Mouse (Mus musculus): ENCODE measurements around the gene Dlst. TPM values are rescaled to one million over a fixed set of nuclear protein-coding genes. Genes with fewer than 3 reads are reported as not detected.

The Dlst gene
- polyA plus RNA-seq, 1 experiment from 2014 or later = 123 TPM

DNA sequence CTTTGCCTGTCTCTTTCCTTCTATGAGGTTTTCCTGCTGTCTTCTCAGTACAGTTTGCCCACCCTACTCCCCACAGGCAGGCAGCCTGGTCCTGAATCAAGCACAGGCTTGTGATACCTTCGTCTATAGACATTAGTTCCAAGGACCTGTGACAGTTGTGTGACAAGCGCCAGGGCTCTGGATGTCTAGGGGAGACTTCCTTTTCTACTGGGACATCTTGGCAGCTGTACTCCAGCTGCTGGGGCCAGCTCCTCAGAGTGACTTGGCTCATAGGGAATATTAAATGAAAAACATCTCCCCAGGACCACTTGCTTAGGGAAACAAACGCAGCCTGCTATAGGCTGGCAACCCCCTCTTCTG, 60.3 kb downstream of the Dlst start:
- ATAC-seq (replicated peaks; ENCODE audit: low FRiP score, low read depth) = no peak

DNA sequence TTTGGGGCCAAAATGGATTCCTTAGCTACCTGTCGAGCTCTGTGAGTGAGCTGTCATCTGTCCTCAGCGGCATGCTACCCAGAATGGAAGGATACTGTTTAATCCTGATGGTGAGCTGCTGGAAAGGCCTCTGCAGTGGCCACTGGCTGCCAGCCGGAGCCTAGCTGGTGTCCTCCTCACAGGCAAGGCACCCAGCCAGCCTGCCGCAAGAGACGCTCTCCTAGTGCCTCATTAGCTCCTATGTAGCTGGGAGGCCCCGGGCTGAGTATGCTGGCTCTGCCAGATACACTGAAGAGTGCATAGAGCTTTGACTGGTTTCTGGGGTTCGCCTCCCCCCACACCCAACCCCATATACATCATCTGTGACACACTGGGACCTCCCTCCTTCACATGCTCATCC, 63.4 kb downstream of the Dlst start:
- ATAC-seq (replicated peaks; ENCODE audit: low FRiP score, low read depth) (no peak), DNase-seq (ENCODE audit: low spot score) (no peak)
- Histone ChIP-seq H3K9ac (ENCODE audit: low read depth, low read length) (no peak overlapping the region), H3K4me3 (replicated peaks; ENCODE audit: low read depth, low read length) (no peak overlapping the region), H3K27me3 (ENCODE audit: insufficient read depth, low read length) (no peaks in the 10 kb centered on the region; the same call in 1 of the 2 replicates), H3K9me3 (replicated peaks; ENCODE audit: low read length) (no peaks in the 10 kb centered on the region), H3K36me3 (ENCODE audit: insufficient read depth, low read length) (no peaks in the 10 kb centered on the region), H3K4me2 (ENCODE audit: low read length) (no peak overlapping the region), H3K27ac (no peak overlapping the region), H3K4me1 (replicated peaks; ENCODE audit: insufficient read depth, low read length) (peaks cover 20% of the 10 kb centered on the region)
- 75% methylated on average over 7 of the region's 7 CpGs for WGBS
- TF ChIP-seq CTCF (IDR thresholded peaks at IDR 0.05; ENCODE audit: low read depth) = no peak

More for the DNA sequence above, 60.3 kb downstream of the Dlst start:
- Histone ChIP-seq H3K36me3 (ENCODE audit: insufficient read depth, low read length) (no peaks in the 10 kb centered on the region), H3K27ac (no peak overlapping the region), H3K4me3 (replicated peaks; ENCODE audit: low read depth, low read length) (no peak overlapping the region), H3K4me1 (replicated peaks; ENCODE audit: insufficient read depth, low read length) (peaks cover 3% of the 10 kb centered on the region), H3K9ac (ENCODE audit: low read depth, low read length) (no peak overlapping the region), H3K4me2 (ENCODE audit: low read length) (no peak overlapping the region), H3K27me3 (ENCODE audit: insufficient read depth, low read length) (no peaks in the 10 kb centered on the region), H3K9me3 (replicated peaks; ENCODE audit: low read length) (no peaks in the 10 kb centered on the region)
- no peak for TF ChIP-seq CTCF (IDR thresholded peaks at IDR 0.05; ENCODE audit: low read depth)
- WGBS = 89% methylated on average over 3 of the region's 3 CpGs
- no peak for DNase-seq (ENCODE audit: low spot score)

- WGBS = 42% methylated on average over 16 of the region's 16 CpGs
- H3K27ac ChIP-seq = no peak overlapping the region
- ATAC-seq (replicated peaks; ENCODE audit: low FRiP score, low read depth) = 0 out of 2 replicates have a peak, but pooled peaks have one; percentile 7
- no peak overlapping the region for H3K9ac ChIP-seq (ENCODE audit: low read depth, low read length)
- no peaks in the 10 kb centered on the region for H3K36me3 ChIP-seq (ENCODE audit: insufficient read depth, low read length)
- peak overlapping the region; percentile 62; the same call in 1 of the 2 replicates for H3K4me2 ChIP-seq (ENCODE audit: low read length)
- no peak for DNase-seq (ENCODE audit: low spot score)
- no peaks in the 10 kb centered on the region; the same call in 1 of the 2 replicates for H3K27me3 ChIP-seq (ENCODE audit: insufficient read depth, low read length)
- H3K9me3 ChIP-seq (replicated peaks; ENCODE audit: low read length) = no peaks in the 10 kb centered on the region
- peaks cover 20% of the 10 kb centered on the region for H3K4me1 ChIP-seq (replicated peaks; ENCODE audit: insufficient read depth, low read length)
- no peak for TF ChIP-seq CTCF (IDR thresholded peaks at IDR 0.05; ENCODE audit: low read depth)
- no peak overlapping the region for H3K4me3 ChIP-seq (replicated peaks; ENCODE audit: low read depth, low read length)
Observed at GRCm38 (mm10) chr12:85175087-85175675, 64.5 kb downstream of the Dlst start.

DNA sequence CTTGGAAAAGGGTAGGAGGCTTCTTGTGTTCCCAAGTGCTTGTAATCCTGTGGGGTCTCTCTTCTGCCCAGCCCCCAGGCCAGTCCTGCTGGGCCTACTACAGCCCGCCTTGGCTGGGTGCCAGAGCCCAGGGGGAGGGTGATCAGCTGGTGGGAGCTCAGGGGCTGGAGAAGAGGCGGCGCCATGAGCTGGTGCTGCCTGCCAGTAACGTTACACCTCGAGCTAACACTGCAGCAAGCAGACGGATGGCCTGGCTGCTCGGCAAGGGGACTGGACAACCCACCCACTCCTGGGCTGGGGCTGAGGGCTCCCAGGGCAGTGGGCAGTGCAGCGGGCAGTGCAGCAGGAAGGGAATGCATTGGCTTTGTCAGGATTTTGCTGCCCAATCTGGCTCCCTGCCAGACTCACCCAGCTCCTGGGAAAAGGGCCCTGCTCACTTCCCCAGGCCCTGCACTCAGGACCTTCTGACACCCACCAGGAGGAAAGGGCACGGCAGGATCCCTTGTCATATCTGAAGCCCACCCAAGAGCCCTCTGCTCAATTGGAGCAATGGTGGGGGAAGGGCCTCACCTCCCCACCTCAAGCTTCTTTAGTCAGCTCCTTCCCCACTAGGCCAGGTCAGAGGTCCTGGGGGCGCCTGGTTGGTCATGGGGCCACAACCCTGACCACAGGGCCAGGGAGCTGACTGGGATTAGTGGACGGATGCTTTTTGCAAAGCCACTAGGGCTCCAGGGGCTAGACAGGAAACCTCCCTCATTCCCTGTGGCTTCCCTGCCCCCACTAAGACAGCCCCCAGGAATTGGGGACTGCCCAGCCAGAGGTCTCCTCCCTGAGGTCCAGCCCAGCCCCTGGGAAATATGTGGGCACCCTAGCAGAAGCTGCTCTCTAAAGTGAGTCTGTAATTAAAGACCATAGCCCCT, 65.6 kb downstream of the Dlst start:
- Histone ChIP-seq H3K27ac (no peak overlapping the region), H3K9me3 (replicated peaks; ENCODE audit: low read length) (no peaks in the 10 kb centered on the region), H3K9ac (ENCODE audit: low read depth, low read length) (peak overlapping the region; percentile 23; the same call in 1 of the 2 replicates), H3K36me3 (ENCODE audit: insufficient read depth, low read length) (no peaks in the 10 kb centered on the region), H3K4me3 (replicated peaks; ENCODE audit: low read depth, low read length) (peak overlapping the region; percentile 31; the same call in 1 of the 2 replicates), H3K4me1 (replicated peaks; ENCODE audit: insufficient read depth, low read length) (peaks cover 20% of the 10 kb centered on the region), H3K27me3 (ENCODE audit: insufficient read depth, low read length) (no peaks in the 10 kb centered on the region; the same call in 1 of the 2 replicates), H3K4me2 (ENCODE audit: low read length) (peak overlapping the region; percentile 62)
- peak; percentile 65 for DNase-seq (ENCODE audit: low spot score)
- no peak for TF ChIP-seq CTCF (IDR thresholded peaks at IDR 0.05; ENCODE audit: low read depth)
- WGBS = 13% methylated on average over 11 of the region's 11 CpGs
- peak; percentile 70 for ATAC-seq (replicated peaks; ENCODE audit: low FRiP score, low read depth)

DNA sequence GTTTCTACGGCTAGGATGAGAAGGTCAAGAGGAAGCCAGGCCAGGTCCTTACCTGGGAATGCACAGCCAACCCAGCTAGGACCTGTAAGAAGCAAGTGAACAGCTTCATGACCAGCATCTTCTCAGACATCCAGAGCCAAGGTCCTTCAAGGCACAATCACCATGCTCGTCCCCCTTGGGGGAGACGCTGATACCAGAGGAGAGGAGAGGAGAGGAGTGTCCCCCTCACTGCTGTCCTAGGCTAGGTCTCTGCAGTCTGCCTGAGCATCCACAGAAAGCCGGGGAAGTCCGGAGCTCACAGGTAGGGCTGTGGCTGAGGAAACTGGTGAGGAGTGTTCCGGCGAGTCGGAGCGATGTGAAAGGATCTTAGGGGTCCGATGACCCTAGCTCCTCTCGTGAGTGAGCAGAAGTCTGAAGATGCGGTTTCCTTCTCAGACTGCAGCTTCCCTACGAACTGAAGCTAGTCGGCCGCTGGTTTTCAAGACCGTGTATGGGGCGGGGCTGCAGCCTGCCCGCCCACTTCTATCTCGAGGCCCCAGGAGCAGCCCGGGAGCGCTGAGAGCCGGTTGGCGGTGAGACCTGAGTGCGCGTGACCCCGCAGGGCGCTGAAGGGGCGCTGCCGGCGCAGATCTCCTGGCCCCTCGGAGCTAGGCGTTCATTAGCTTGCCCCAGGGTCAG, 66.4 kb downstream of the Dlst start:
- no peak for TF ChIP-seq CTCF (IDR thresholded peaks at IDR 0.05; ENCODE audit: low read depth)
- Histone ChIP-seq H3K36me3 (ENCODE audit: insufficient read depth, low read length) (no peaks in the 10 kb centered on the region), H3K4me1 (replicated peaks; ENCODE audit: insufficient read depth, low read length) (peaks cover 27% of the 10 kb centered on the region), H3K9me3 (replicated peaks; ENCODE audit: low read length) (no peaks in the 10 kb centered on the region), H3K4me2 (ENCODE audit: low read length) (peak overlapping the region; percentile 62), H3K27me3 (ENCODE audit: insufficient read depth, low read length) (no peaks in the 10 kb centered on the region; the same call in 1 of the 2 replicates), H3K27ac (no peak overlapping the region), H3K9ac (ENCODE audit: low read depth, low read length) (peak overlapping the region; percentile 47), H3K4me3 (replicated peaks; ENCODE audit: low read depth, low read length) (peak overlapping the region; percentile 31)
- DNase-seq (ENCODE audit: low spot score) (peak; percentile 77), ATAC-seq (replicated peaks; ENCODE audit: low FRiP score, low read depth) (no peak; the same call in 1 of the 2 replicates)
- 2% methylated on average over 32 of the region's 32 CpGs for WGBS

DNA sequence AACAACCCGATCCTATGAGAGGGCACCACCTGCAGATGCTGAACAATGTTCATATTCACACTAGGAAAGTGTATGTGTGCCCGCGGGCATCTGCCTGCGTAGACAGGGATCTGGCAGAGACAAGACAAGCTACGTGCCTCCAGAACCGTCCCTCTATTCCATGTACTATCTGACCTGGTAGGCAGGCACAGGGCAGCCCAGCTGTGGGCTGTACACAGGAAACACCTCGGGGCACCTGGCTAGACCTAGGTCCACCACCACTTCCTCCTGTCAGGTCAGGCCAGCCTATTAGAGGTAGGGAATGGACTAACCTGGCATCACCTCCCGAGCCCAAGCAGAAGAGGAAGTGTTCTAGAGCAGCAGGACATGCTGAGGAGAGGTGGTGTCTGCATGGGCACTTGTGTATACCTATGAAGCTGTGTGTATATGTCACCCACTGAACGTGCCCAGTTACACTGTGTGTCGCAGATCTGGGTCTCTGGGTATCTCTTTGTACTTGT, 67.2 kb downstream of the Dlst start, which contains the start of gene Pgf:
TSS of gene Pgf (minus strand) at position 51 of the 500 bp plus-strand sequence.
- Histone ChIP-seq H3K27me3 (ENCODE audit: insufficient read depth, low read length) (no peaks in the 10 kb centered on the region; the same call in 1 of the 2 replicates), H3K36me3 (ENCODE audit: insufficient read depth, low read length) (no peaks in the 10 kb centered on the region), H3K27ac (no peak within 1 kb of the TSS), H3K9ac (ENCODE audit: low read depth, low read length) (peak within 1 kb of the TSS; percentile 47), H3K4me1 (replicated peaks; ENCODE audit: insufficient read depth, low read length) (peaks cover 31% of the 10 kb centered on the region), H3K4me3 (replicated peaks; ENCODE audit: low read depth, low read length) (peak within 1 kb of the TSS; percentile 31), H3K4me2 (ENCODE audit: low read length) (peak within 1 kb of the TSS; percentile 62), H3K9me3 (replicated peaks; ENCODE audit: low read length) (no peaks in the 10 kb centered on the region)
- ATAC-seq (replicated peaks; ENCODE audit: low FRiP score, low read depth) (no peak), DNase-seq (ENCODE audit: low spot score) (no peak)
- no peak for TF ChIP-seq CTCF (IDR thresholded peaks at IDR 0.05; ENCODE audit: low read depth)
- WGBS = 68% methylated on average over 10 of the region's 10 CpGs
